Mouse (Mus musculus): ENCODE data around the gene Clic4.

Clic4 gene

DNA sequence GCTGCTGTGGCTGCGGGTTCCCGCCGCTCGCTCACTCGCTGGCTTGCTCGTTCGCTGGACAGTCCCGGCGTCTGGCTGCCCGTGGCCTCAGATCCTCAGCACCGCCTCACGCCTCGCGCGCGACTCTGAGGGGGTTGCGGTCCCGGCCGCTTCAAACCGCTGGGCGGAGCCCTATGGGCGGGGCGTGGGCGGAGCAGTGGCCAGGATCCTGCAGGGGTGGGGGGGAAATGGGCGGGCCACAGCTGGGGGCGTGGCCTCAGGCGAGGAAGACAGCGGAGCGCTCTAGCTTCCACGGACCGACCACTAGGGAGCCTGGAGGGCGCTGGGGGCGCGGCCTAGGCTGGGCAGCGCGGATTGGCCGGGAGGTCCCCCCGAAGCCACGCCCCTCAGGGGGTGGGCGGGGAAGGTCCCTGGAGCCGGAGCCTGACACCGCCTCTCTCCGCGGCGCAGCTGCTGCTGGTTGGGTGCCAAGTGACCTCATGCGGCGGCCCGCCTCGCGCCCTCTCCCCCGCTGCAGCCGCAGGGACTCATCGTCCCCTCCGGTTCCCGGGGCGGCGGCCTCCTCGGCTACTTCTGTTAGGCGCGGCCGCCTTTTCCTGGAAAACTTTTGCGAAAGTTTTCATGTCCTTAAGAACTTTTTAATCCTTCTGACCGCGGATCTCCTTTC lies at the start of gene Clic4:
Clic4 (minus strand) TSS at position 175 of the 667 bp plus-strand sequence.
- DNase-seq (ENCODE audit: low spot score): peak; percentile 100

DNA sequence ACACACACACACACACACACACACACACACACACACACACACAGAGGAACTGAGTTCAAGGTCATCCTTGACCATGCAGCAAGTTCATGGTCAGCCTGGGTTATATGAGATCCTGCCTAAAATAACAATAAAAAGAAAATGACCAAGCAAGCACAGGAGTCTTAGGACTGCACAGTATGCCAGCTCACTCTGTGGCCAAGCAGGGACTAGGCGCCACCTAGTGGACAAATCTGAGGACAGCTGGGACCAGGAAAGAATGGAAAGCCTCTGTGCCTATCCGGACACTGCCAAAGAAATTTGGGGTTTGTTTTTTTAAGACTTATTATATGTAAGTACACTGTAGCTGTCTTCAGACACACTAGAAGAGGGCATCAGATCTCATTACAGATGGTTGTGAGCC lies 45.4 kb upstream of the Clic4 start:
- no peak for DNase-seq (ENCODE audit: low spot score)

DNA sequence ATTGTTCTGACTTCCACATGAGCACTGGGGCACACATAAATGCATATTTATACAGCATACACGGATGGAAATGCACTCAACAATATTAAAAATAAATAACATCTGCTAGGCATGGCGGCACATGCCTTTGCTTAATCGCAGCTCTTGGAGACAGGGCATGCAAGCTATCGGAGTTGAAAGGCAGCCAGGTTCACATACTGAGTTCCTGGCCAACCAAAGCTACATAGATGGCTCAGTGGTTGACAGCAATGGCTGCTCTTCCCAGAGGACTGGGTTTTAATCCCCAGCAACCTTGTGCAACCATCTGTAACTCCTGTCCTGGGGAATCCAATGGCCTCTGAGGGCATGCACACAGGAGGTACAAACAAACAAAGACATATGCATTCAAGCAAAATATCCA lies 44.9 kb upstream of the Clic4 start:
- DNase-seq (ENCODE audit: low spot score): no peak

DNA sequence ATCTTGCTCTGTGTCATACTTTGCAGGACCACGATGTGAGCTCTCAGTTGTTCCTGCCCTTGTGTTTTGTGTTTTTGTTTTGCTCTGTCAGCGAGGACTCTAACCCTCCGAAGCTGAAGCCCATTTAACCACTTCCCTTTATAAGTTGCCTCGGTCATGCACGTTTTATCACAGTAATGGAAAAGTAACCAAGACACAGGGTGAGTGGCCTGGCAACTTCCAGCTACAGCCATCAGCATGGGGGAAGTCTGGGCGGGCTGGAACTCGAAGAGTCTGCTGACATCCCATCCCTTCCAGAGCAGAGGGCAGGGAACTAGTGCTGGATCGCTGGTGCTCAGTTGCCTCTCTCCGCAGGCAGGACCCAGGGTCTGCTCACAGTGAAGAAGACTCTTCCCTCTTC lies 42.7 kb upstream of the Clic4 start:
- no peak for DNase-seq (ENCODE audit: low spot score)

DNA sequence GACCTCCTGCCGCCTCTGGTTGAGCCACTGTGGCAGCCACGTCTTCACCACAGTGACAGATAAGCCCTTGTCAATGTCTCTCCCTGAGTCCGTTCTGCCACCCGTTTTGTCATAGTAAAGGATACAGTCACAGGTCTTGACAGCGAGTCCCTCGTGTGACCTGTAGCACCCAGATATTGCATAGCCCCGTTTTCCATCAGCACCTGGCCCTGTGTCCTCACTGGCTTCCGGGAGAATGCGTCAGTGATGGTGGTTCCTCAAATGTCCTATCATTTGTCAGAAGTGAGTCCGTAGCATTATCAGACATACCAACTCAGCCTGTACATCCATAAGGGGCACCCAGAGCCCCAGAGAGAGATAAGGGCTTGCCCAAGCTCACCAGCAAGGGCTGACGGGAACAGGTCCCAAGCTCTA lies 41.8 kb upstream of the Clic4 start:
- DNase-seq (ENCODE audit: low spot score): no peak

DNA sequence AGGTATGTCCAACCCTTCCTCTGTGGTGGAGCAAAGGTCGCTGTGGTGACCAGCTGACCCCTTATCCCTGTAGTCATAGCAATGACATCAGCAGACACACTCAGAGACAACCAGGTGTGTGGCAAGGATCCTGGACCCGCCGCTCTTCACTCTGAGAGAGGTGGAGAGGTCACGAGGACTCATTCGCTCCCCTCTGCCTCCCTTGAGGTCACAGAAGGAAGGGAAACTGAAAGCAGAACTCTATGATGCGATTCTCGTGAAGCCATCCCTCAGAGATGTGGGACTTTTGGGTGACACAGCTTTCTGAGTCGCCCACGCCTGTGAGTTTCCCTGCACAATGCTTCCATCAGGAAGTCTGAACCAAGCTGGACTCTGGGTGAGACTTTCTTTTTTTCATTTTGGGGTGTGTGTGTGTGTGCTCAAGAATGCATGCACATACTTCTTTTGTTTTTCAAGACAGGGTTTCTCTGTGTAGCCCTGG lies 41.2 kb upstream of the Clic4 start:
- no peak for DNase-seq (ENCODE audit: low spot score)

DNA sequence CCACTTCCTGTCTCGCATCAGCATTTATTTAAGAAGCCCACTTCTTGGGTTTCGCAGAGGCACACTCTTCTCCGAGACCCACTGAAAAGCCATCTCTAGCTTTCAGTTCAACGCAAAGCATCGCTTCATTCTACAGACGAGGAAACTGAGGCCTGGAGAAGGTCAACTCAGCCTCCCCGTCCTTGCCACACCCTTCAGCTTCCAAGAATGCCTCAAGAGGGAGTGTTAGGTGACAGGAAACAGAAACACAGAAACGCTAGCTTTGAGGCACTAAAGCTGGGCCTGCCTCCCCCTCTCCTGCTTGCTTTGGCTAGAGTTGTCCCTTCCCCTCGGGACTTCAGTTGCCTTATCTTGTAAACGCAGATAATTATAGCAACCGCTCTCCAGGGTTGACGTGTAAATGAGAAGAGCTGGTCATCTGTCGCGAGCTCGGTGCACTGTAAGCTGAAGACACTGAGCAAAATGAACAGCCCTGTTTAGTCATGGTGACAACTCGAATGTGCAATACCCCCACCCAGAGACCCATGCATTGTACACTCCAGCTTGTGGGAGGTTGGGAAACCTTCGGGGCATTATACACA lies 40.6 kb upstream of the Clic4 start:
- DNase-seq (ENCODE audit: low spot score): no peak

DNA sequence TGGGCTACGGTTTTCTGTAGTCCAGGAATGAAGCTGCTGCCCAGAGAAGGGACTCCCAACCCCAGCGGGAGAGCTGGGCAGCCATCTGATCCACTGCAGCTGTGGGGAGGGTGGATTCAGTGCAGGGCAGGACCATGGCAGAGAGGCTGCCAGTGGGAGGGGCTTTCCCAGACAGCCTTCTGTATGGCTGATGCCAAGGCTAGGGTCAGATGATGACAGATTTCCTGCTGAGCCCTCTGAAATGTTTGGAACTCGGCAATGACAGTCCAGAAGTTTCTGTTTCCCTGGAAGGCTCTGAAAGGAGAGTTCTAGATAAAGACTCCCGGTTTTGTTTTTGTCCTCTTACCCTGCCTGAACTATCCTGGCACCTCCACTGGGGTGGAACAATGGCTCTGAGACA lies 40.1 kb upstream of the Clic4 start:
- no peak for DNase-seq (ENCODE audit: low spot score)

DNA sequence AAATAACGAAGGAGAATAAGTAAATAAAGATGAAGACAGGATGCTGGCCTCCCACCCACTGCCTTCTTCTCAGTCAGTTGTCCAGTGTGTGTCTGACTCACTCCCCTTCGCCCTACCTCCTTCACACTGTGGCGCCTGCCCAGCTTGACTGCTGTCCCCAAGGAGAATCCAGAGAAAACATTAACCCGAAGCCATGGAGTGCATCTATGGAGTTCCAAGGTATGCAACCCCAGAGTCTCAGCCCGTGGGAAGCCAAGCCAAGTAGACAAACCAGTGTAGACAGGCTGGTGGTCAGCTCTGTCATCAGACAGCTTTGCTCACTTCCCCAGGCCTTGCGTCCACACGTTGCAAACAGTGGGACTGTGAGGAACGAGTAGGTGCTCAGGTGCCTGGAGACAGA lies 37.8 kb upstream of the Clic4 start:
- DNase-seq (ENCODE audit: low spot score): no peak

DNA sequence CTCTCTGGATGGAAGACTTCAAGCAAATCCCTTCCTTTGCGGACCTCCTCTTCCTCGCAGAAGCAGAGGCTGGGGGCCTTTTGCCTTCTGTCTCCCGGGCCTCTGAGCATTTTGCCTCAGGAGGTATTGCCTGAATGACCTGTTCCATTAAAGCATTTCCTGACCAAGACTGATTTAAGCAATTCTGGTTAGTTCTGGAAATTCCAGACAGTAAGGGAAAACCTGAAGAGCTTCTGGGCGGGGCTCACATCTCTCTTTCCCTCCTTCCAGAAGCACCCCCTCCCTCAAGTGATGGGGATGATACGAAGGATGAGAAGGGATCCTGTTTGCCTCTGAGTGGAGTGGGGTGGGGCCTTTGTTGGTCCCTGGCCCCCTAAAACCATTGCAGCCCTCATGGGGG lies 37.1 kb upstream of the Clic4 start:
- no peak for DNase-seq (ENCODE audit: low spot score)

DNA sequence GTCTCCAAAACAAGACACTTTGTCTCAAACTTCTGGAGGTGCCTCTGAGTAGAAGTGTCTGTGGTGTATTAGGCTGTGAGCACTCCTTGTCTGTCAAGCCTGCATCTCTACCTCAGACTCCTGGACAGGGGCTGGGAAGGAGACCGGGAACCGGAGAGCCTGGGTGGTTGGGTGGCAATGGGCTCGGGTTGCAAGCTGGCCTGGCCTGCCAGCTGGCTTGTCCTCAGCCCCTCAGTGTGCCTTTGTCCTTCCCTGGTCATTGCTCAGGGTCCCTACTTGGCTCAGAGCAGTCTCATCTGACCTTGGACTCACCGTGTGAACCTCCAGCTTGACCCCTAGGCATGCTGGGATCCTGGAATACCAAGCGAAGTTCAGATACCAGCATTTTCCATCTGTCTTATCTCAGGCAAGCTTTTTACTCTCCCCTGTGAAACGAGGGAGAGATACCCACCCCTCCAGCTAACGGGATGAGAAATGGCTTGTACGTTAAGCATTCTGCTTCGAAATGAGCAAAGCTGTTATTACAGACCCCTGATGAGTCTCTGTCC lies 36.6 kb upstream of the Clic4 start:
- DNase-seq (ENCODE audit: low spot score): no peak

DNA sequence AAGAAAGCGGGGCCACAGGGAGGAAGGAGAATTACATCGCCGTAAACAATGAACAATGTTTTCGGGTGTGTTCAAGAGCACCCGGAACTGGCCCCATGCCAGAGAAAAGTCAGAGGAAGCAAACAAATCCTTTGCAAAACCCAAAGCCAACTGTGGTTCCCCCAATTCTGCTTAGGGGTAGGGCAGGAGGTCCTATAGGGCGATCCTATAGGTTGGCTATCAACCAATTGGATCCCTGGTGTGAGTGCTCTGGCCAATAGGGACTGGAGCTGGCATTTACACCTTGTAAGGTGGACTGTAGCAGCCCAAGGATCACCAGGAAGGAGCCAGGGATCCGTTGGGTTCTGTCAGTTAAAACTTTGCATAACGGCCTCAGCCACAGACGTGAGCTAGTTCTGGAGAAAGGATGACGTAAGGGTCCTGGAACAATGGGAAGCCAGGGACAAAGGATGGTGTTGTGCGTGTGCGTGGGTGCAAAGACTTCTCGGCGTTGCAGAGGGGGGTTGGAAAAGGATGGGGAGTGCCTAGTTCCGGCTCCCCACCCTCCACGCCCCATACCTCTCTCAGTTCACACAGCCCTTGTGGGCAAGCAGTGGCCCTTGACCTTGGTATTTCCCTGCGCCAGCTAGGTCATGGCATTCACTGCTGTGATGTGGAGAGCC lies 34.5 kb upstream of the Clic4 start:
- peak; percentile 45 for DNase-seq (ENCODE audit: low spot score)

DNA sequence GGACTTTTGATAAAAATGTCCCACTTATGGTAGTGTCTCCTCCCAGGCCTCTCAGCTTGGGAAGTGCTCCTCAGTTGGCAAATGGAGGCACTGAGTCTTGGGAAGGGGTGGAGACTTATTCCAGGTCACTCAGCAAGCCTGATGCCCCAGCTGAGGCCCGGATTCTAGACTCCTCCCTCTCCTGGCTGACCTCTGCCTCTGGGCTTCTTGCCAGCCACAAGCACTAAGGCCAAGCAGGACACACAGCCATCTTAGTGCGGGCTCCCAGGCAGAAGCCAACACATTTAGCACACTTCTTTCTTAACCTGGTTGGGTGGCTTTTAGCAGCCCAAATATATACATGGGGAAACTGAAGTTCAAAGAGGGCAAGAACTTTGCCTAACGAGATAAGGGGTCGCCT lies 33.9 kb upstream of the Clic4 start:
- no peak for DNase-seq (ENCODE audit: low spot score)

DNA sequence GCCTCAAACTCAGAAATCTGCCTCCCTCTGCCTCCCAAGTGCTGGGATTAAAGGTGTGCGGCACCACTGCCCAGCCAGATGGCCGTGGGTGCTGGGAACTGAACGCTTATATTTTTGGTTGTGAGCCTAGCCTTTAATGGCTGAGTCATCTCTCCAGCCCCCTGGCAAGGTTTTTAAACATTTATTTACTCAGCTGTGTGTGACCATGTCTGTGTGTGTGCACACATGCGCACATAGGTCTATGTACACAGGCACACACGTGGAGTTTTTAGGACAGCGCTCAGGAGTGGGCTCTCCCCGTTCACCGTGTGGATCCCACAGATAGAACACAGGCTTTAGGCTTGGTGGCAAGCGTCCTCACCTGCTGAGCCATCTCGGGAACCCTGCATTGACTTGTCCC lies 29.6 kb upstream of the Clic4 start:
- no peak for DNase-seq (ENCODE audit: low spot score)

DNA sequence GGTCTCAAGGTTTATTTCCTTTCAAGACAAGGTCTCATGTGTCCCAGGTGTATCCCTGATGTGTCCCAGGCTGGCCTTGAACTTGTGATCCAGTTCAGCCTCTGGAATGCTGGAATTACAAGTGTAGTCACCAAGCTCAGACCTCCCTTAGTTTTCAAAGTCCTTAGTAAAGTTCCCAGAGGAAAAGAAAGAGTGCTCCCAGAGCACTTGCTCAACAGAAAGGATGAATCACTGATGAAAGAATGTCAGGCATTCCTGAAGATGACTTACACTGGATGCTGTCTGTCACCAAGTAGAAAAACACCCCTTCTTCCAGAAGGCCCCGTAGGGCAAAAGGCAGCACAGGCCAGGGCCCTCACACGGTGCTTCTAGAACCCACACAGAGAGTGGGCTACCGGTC lies 28.6 kb upstream of the Clic4 start:
- no peak for DNase-seq (ENCODE audit: low spot score)

DNA sequence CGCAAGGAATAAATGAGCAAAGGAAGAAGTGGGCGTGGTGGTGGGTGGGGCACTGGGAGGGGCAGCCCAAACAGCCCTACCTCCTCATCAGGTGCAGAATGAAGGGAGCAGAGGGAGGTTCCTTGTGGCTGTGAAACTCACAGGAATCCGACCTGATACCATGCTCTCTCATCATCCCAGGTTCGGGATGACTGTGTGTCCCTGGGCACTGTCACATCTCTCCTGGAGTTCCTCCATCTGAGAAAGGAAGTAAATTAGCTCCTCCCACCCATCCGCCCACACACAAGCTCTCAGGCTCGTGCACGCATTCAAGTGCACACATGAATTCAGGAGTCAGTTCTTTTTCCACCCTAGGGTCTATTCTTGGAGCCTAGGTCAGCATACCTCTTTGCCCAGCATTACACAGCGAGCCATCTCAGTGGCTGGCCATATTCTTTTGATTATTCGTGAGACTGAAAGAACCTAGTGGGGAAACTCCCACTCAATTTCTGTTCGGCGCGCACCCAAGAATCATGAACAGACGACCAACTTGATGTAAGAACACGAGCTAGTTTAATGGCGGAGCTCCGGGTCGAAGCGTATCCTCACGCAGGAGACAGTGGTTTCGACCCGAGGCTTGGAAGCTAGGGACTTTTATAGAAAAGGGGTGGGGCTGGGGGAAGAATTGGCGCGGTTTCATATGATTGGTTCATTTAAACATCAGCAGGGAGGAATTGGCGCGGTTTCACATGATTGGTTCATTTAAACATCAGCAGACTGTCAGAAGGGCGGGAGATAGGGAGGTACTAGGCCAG lies 27.8 kb upstream of the Clic4 start:
- DNase-seq (ENCODE audit: low spot score): no peak

DNA sequence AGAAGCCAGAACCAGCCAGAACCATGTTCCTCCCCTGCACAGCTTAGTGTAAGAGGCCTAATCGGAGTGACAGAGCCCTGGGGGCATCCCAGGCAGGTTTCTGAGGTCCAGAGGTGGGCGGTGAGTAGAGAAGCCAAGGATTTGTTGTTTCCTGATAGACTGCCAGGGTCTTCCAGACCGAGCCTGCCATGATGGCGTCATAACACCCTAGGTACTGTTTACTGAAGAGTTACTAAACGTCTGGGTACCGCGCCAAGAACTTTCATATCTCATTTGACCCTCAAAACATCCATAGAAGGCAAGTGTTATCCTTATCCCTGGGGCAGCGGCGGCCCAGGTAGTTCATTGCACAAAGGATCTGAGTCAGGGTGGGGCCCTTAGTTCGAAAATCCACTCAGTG lies 26.1 kb upstream of the Clic4 start:
- DNase-seq (ENCODE audit: low spot score): no peak

DNA sequence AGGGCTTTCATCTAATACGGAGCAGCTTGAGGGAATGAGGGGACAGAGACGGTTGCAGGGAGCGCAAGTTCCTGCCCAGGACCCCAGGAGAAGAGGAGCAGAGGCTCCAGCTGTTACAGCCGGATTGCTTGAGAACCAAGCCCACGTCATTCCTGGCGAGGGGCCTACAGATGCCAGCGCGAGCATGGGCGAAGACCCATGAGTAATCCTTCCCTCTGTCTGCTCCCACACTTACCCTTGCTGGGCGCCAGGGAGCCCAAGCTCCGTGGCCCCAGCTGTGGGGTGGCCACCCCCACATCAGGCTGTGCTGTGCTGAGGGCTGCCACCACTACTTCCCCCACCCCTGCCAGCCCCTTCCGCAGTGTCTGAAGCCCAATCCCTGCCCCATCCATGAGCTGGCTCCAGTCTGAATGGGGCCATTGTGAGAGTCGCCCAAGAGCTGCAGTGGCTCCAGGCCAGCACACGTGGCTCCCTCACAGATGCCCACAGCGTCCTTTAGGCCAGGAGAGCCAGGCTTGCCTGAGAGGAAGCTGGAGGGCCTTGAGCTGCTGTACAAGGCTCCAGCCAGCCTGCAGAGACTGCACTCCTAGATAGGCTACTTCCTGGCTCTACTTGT lies 25.4 kb upstream of the Clic4 start:
- DNase-seq (ENCODE audit: low spot score): no peak

DNA sequence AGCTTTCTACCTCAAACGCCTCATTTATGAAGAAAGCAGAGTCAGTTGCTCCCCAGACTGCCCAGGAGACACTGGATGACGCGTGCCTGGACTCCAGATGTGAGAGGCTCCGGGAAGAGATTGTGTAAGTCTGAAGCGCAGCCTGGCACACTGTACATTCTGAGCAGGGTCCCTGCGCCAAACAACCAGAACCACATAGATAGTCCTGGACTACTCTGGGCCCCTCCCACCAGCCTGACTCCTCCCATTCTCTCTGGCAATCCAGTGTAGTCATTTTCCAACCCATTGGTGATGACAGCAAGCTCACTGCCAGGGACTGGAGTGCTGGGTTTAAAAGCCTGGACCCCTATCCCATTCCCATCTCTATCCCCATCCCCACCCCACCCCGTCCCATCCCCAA lies 24.5 kb upstream of the Clic4 start:
- DNase-seq (ENCODE audit: low spot score): no peak

DNA sequence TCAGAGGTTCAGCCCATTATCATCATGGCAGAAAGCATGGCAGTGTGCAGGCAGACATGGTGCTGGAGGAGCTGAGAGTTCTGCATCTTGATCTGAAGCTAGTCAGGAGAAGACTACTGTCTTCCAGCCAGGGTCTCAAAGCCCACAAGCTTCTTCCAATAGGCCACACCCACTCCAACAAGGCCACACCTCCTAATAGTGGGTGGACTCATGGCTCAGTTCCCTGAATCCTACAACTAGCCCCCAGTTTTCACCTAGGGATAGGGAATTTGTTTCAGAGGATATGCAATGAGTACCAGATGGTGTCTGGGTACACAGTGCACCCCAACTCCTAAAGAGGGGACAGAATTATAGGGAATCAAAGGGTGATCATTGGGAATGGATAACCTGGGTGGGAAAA lies 24.0 kb upstream of the Clic4 start:
- no peak for DNase-seq (ENCODE audit: low spot score)

DNA sequence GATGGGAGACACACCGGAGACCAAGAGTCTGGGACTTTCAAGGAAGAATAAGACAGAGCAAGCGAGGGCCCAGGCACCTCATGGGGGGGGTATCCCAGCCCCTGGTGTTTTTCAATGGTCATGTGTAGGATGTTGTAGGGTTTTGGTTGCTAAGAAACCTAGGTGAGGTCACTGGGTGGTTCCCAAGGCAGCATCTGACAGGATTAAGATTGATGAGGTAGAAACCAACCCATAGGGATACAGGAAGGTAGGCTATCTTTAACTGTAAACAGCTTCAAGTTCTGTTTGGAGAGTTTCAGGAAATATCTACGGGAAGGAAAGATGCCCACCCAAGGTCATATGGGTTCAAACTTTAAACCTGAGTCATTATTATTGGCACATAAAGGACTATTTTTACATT lies 21.2 kb upstream of the Clic4 start:
- no peak for DNase-seq (ENCODE audit: low spot score)

DNA sequence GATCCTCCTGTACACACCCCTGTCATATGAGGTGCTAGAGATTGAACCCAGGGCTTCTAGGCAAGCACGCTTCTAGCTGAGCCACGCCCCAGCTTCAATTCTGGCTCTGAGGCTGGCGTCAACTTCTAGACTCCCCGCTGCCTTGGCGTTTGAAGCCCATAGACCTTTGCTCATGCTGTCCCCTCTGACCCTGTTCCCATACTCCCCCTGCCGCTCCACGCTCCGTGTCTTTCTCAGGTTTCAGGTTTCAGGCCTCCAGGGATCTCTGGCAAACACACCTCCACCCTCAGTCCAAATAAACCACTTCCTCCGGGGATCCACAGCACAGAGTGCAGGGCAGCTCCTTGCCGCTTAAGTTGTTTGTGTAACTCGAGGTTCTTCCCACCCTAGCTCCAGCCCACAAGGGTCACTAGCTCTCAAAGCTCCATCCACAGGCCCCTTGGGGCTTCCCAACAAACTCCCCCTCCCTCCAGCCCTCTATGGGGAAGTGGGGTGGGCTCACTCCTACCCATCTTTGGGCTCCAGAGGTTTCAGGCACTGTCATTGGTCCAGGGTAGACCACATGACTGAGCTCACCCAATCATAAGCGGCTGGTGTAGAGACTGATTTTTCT lies 20.0 kb upstream of the Clic4 start:
- peak; percentile 64 for DNase-seq (ENCODE audit: low spot score)
